Mouse (Mus musculus) CD4-positive, CD25-positive, alpha-beta regulatory T cell, adult 4 months (primary cell): ENCODE results near the gene Mis18a. TPM values are rescaled to one million over a fixed set of nuclear protein-coding genes. Genes with fewer than 3 reads are reported as not detected.

Experiments
- ATAC-seq: one replicate; pipeline ENCODE4 v1.8.0; 2017
- polyA plus RNA-seq, 2 experiments: library from polyadenylated mRNA; unstranded; fragments of 100-300 nt; shearing (Covaris generic); gene quantifications; one replicate each; pipeline ENCODE4 v1.2.1; 2017

The Mis18a gene
- 10 to 100 TPM; 42.7 to 46.5 TPM for polyA plus RNA-seq

GRCm38 (mm10) chr16:90727233-90728115 lies at the start of gene Mis18a:
Mis18a (minus strand) TSS chr16:90727404.
- ATAC-seq: peak; percentile 94

GRCm38 (mm10) chr16:90775946-90776520 lies 48.8 kb upstream of the Mis18a start:
- no peak for ATAC-seq

GRCm38 (mm10) chr16:90774646-90775045 lies 47.4 kb upstream of the Mis18a start:
- ATAC-seq: no peak

- no peak for ATAC-seq
Measured at GRCm38 (mm10) chr16:90774216-90774615, 47.0 kb upstream of the Mis18a start.

- ATAC-seq: no peak
Measured at GRCm38 (mm10) chr16:90766919-90767454, 39.8 kb upstream of the Mis18a start.

GRCm38 (mm10) chr16:90765195-90765877 lies 38.1 kb upstream of the Mis18a start:
- ATAC-seq: no peak

GRCm38 (mm10) chr16:90760515-90760914 lies 33.3 kb upstream of the Mis18a start:
- ATAC-seq: no peak

- ATAC-seq: no peak
Measured at GRCm38 (mm10) chr16:90759335-90759734, 32.1 kb upstream of the Mis18a start.

GRCm38 (mm10) chr16:90753386-90753941 lies 26.3 kb upstream of the Mis18a start:
- no peak for ATAC-seq

GRCm38 (mm10) chr16:90748169-90748568 lies 21.0 kb upstream of the Mis18a start:
- ATAC-seq: no peak

GRCm38 (mm10) chr16:90747143-90747542 lies 19.9 kb upstream of the Mis18a start:
- ATAC-seq: no peak

- no peak for ATAC-seq
Measured at GRCm38 (mm10) chr16:90738092-90738956, 11.1 kb upstream of the Mis18a start, which contains the start of gene Mrap. Mrap (plus strand) TSS chr16:90738207.

- no peak for ATAC-seq
Measured at GRCm38 (mm10) chr16:90736672-90737270, 9.6 kb upstream of the Mis18a start.

GRCm38 (mm10) chr16:90735611-90736010 lies 8.4 kb upstream of the Mis18a start:
- no peak for ATAC-seq

GRCm38 (mm10) chr16:90726600-90727227 lies 490 bp downstream of the Mis18a start:
- ATAC-seq: peak; percentile 45

GRCm38 (mm10) chr16:90724051-90724450 lies 3.2 kb downstream of the Mis18a start:
- ATAC-seq: no peak

GRCm38 (mm10) chr16:90710313-90710712 lies 16.9 kb downstream of the Mis18a start:
- no peak for ATAC-seq

GRCm38 (mm10) chr16:90709711-90710289 lies 17.4 kb downstream of the Mis18a start:
- ATAC-seq: no peak

- ATAC-seq: no peak
Measured at GRCm38 (mm10) chr16:90706279-90706678, 20.9 kb downstream of the Mis18a start.

- no peak for ATAC-seq
Measured at GRCm38 (mm10) chr16:90704161-90704825, 22.9 kb downstream of the Mis18a start.
